Mouse (Mus musculus) myocyte (in vitro differentiated cells): ENCODE results near the gene Fabp2. TPM values are rescaled to one million over a fixed set of nuclear protein-coding genes. Genes with fewer than 3 reads are reported as not detected.
A peak's percentile ranks its signal among the peaks of the same experiment; 100 is the strongest.

Source experiments
- H3K27me3 ChIP-seq: one replicate; pipeline ENCODE4 v1.6.1; 2011; ENCODE audit not compliant: control insufficient read depth, insufficient read depth, insufficient read length
- H3K36me3 ChIP-seq: one replicate; pipeline ENCODE4 v1.6.1; 2011; ENCODE audit not compliant: control insufficient read depth, insufficient read depth
- H3K4me2 ChIP-seq: one replicate; pipeline ENCODE4 v1.6.1; 2011; ENCODE audit warnings: low read depth, control low read depth
- H3K4me3 ChIP-seq: one replicate; pipeline ENCODE4 v1.5.1; 2011; ENCODE audit warnings: mild to moderate bottlenecking, control low read depth, moderate library complexity
- H3K79me2 ChIP-seq: one replicate; pipeline ENCODE4 v1.6.1; 2011; ENCODE audit not compliant: control insufficient read depth, insufficient read depth
- H3ac ChIP-seq: one replicate; pipeline ENCODE4 v1.6.1; 2011; ENCODE audit not compliant: control insufficient read depth, insufficient read length
- CEBPB ChIP-seq: IDR thresholded peaks from 2 replicates; pipeline ENCODE4 v1.6.1; 2011; ENCODE audit warnings: mild to moderate bottlenecking, moderate library complexity; ENCODE audit not compliant: poor library complexity, insufficient read depth, severe bottlenecking
- E2F4 ChIP-seq: IDR thresholded peaks from one replicate; pipeline ENCODE4 v1.6.1; 2011; ENCODE audit warnings: mild to moderate bottlenecking, control low read depth, moderate library complexity; ENCODE audit not compliant: insufficient read depth
- MAX ChIP-seq: IDR thresholded peaks from one replicate; pipeline ENCODE4 v1.6.1; 2011; ENCODE audit warnings: low read depth, mild to moderate bottlenecking, control low read depth
- MYOD1 ChIP-seq, 3 experiments: IDR thresholded peaks; one replicate each; pipeline ENCODE4 v1.6.1; 2011; ENCODE audit warnings: control low read depth in 2 of 3, low read depth in 2 of 3, mild to moderate bottlenecking in 2 of 3, moderate library complexity in 1 of 3; ENCODE audit not compliant: insufficient read length in 2 of 3, control insufficient read depth in 1 of 3
- MYOG ChIP-seq, 3 experiments: IDR thresholded peaks; one replicate each; pipeline ENCODE4 v1.6.1; 2011; ENCODE audit warnings: control low read depth in 2 of 3, low read depth in 2 of 3, mild to moderate bottlenecking in 2 of 3; ENCODE audit not compliant: insufficient read length in 2 of 3, control insufficient read depth in 1 of 3, insufficient read depth in 1 of 3
- POLR2A ChIP-seq: IDR thresholded peaks from one replicate; pipeline ENCODE4 v1.6.1; 2011; ENCODE audit warnings: low read depth, mild to moderate bottlenecking, control low read depth, moderate library complexity; ENCODE audit not compliant: insufficient read length
- POLR2AphosphoS2 ChIP-seq: IDR thresholded peaks from one replicate; pipeline ENCODE4 v1.6.1; 2011; ENCODE audit warnings: low read depth, control low read depth; ENCODE audit not compliant: insufficient read length
- REST ChIP-seq: IDR thresholded peaks from one replicate; pipeline ENCODE4 v1.6.1; 2011; ENCODE audit warnings: mild to moderate bottlenecking, control low read depth, moderate library complexity; ENCODE audit not compliant: insufficient read depth, insufficient read length
- SRF ChIP-seq: IDR thresholded peaks from one replicate; pipeline ENCODE4 v1.6.1; 2011; ENCODE audit warnings: low read depth; ENCODE audit not compliant: control insufficient read depth, insufficient read length
- TCF12 ChIP-seq: IDR thresholded peaks from one replicate; pipeline ENCODE4 v1.6.1; 2011; ENCODE audit warnings: mild to moderate bottlenecking, control low read depth; ENCODE audit not compliant: poor library complexity, insufficient read depth, severe bottlenecking
- TCF3 ChIP-seq: IDR thresholded peaks from one replicate; pipeline ENCODE4 v1.6.1; 2011; ENCODE audit warnings: low read depth, control low read depth; ENCODE audit not compliant: insufficient read length
- USF1 ChIP-seq: IDR thresholded peaks from one replicate; pipeline ENCODE4 v1.6.1; 2011; ENCODE audit warnings: low read depth, mild to moderate bottlenecking, control low read depth, moderate library complexity
- polyA plus RNA-seq: library from polyadenylated mRNA; unstranded; fragments of >200 nt; fragmentation: generic; extraction: Trizol; gene quantifications from one replicate; pipeline ENCODE4 v1.2.1, GENCODE M21; 2012; ENCODE audit warnings: missing spikeins

Fabp2 gene
- polyA plus RNA-seq, 1 experiment = not detected

- Histone ChIP-seq H3K4me2 (no peak overlapping the region), H3ac (no peak overlapping the region), H3K4me3 (no peak overlapping the region), H3K36me3 (no peaks in the 10 kb centered on the region), H3K79me2 (no peaks in the 10 kb centered on the region), H3K27me3 (no peaks in the 10 kb centered on the region)
- TF ChIP-seq TCF12 = no peak
Measured at GRCm38 (mm10) chr3:122878705-122879315, 16.1 kb upstream of the Fabp2 start.

DNA sequence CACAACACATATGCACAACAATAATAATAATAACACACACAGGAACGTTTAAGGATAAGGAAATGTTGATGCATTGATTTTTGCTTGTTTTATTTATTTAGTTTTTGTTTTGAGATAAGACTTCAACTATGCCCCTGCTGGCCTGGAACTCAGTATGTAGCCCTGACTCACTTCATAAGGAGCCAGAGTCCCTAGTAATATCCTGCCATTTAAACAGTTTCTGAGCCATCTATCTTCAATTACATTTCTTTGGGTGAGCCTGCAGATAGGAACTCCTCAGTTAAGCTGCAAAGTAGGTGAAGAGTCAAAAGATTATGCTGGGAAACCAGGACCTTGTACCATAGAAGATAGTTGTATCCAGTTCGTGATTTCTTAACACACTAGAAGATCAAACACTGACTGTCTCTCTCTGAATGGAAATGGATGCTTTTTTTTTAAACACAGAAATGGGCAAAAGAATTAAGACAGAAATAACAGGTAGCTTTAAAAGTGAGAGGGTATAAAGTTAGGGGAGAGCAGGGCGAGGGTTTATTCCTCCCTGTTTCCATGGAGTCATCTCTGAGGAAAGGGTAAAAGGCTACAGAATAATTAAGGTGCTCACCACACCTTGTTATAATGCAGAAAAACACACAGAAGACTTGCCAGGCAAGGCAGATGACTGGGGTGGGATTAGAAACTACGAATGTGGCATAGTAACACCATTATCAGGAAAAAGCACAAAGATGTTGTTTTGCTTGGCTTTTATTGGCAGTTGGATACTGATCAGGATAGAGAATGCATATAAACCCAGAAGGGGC, 7.2 kb upstream of the Fabp2 start:
- Histone ChIP-seq H3K27me3 (no peaks in the 10 kb centered on the region), H3K36me3 (no peaks in the 10 kb centered on the region), H3K4me3 (no peak overlapping the region), H3K79me2 (no peaks in the 10 kb centered on the region), H3K4me2 (peak overlapping the region; percentile 50), H3ac (no peak overlapping the region)
- TF ChIP-seq E2F4 (no peak), CEBPB (no peak), TCF12 (no peak), USF1 (no peak), MYOD1 (IDR thresholded peaks at IDR 0.05; ENCODE audit: control insufficient read depth in 1 of 3, insufficient read length in 2 of 3, low read depth in 2 of 3) (no peak), TCF3 (no peak), SRF (no peak), MYOG (IDR thresholded peaks at IDR 0.05; ENCODE audit: control insufficient read depth in 1 of 3, insufficient read depth in 1 of 3, insufficient read length in 2 of 3, low read depth in 2 of 3) (no peak), MAX (no peak), REST (no peak), POLR2AphosphoS2 (no peak), POLR2A (no peak)

DNA sequence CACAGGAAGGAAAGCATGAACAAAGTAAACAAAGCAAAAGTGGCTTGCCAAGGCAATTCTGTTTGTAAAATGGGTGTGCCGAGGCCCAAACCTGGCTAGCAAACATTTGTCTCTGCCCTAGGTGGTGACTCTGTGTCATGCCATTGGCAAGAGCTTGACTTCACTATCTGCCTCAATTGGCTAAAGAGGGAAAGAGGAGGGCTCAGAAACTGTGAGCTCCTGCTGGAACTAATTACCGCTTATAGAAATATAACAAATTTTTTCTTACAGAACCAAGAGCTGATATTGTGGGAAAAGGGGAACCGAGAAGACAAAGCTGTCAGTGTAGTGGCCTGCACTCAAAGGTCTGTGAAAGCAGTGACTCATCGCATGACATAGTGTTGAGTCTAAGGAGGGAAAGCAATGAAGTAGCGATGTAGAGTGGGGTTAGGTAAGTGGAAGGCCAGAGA, 6.5 kb upstream of the Fabp2 start:
- H3K79me2 ChIP-seq = no peaks in the 10 kb centered on the region
- no peaks in the 10 kb centered on the region for H3K27me3 ChIP-seq
- peak overlapping the region; percentile 50 for H3K4me2 ChIP-seq
- no peak overlapping the region for H3K4me3 ChIP-seq
- no peaks in the 10 kb centered on the region for H3K36me3 ChIP-seq
- no peak for TF ChIP-seq TCF3
- no peak for TF ChIP-seq USF1
- no peak for TF ChIP-seq CEBPB
- no peak for TF ChIP-seq SRF
- H3ac ChIP-seq = no peak overlapping the region

GRCm38 (mm10) chr3:122895189-122895731, 388 bp downstream of the Fabp2 start:
- Histone ChIP-seq H3K4me3 (no peak overlapping the region), H3K36me3 (no peaks in the 10 kb centered on the region), H3K27me3 (no peaks in the 10 kb centered on the region), H3ac (no peak overlapping the region), H3K79me2 (no peaks in the 10 kb centered on the region), H3K4me2 (no peak overlapping the region)
- TF ChIP-seq SRF (no peak), POLR2A (no peak), REST (no peak), USF1 (no peak), MYOD1 (IDR thresholded peaks at IDR 0.05; ENCODE audit: control insufficient read depth in 1 of 3, insufficient read length in 2 of 3, low read depth in 2 of 3) (no peak), TCF12 (no peak), MAX (no peak), CEBPB (no peak), MYOG (IDR thresholded peaks at IDR 0.05; ENCODE audit: control insufficient read depth in 1 of 3, insufficient read depth in 1 of 3, insufficient read length in 2 of 3, low read depth in 2 of 3) (no peak), E2F4 (no peak), TCF3 (no peak), POLR2AphosphoS2 (no peak)

DNA sequence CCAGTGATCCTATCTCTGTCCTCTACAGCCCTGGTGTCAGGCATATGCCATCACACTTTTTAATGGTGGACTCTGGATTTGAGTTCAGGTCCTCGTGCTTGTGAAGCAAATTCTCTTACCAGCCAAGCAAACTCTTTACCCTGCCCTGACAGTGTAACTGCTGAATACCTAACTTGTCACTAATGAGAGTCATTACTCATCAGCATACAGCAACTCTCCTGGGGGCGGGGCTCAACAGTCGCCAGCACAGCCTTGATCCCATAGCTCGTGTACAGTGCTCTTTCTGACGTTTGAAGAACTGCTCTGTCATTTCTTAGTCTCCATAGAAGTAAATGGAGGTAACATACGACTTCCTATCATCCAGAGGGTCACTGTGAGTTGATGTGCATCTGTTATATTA, 3.4 kb downstream of the Fabp2 start:
- no peak for TF ChIP-seq TCF3
- TF ChIP-seq MYOD1 (IDR thresholded peaks at IDR 0.05; ENCODE audit: control insufficient read depth in 1 of 3, insufficient read length in 2 of 3, low read depth in 2 of 3) = no peak
- TF ChIP-seq MAX = no peak
- TF ChIP-seq E2F4 = no peak
- no peak for TF ChIP-seq REST
- no peak for TF ChIP-seq TCF12
- TF ChIP-seq CEBPB = no peak
- TF ChIP-seq POLR2A = no peak
- TF ChIP-seq SRF = no peak
- TF ChIP-seq POLR2AphosphoS2 = no peak
- no peak for TF ChIP-seq MYOG (IDR thresholded peaks at IDR 0.05; ENCODE audit: control insufficient read depth in 1 of 3, insufficient read depth in 1 of 3, insufficient read length in 2 of 3, low read depth in 2 of 3)
- no peak for TF ChIP-seq USF1
- no peaks in the 10 kb centered on the region for H3K36me3 ChIP-seq
- no peak overlapping the region for H3K4me3 ChIP-seq
- no peaks in the 10 kb centered on the region for H3K27me3 ChIP-seq
- H3ac ChIP-seq = no peak overlapping the region
- H3K4me2 ChIP-seq = no peak overlapping the region
- H3K79me2 ChIP-seq = no peaks in the 10 kb centered on the region
